Mouse (Mus musculus): ENCODE measurements around the gene Oxsr1.

DNA sequence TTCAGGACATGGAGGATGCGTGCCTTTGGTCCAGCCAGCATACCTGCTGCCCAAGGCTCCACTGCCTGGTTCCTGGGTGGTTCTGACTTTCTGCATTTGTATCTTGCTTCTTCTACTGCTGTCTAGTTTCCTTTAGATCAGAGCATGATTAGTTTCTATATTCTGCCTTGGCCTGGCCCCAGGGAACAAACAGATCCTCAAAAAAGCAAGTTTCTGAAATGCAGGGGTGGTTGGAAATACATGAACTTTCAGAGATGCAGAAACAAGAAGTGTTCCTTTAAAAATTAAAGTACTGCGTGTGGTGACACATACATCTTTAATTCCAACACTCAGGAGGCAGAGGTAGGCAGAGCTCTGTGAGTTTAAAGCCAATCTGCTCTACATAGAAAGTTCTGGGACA lies 12.6 kb upstream of the Oxsr1 start:
- TF ChIP-seq CTCF (IDR thresholded peaks at IDR 0.05; ENCODE audit: borderline replicate concordance, extremely low read depth, insufficient read depth, insufficient read length) (no peak), POLR2A (IDR thresholded peaks at IDR 0.05; ENCODE audit: borderline replicate concordance, extremely low read depth, insufficient read depth, insufficient read length, poor library complexity, severe bottlenecking) (no peak)

Measured in brain, embryonic 14.5 days (tissue).